8 mouse cellular contexts compared by ENCODE assay signal in the genomic region with DNA sequence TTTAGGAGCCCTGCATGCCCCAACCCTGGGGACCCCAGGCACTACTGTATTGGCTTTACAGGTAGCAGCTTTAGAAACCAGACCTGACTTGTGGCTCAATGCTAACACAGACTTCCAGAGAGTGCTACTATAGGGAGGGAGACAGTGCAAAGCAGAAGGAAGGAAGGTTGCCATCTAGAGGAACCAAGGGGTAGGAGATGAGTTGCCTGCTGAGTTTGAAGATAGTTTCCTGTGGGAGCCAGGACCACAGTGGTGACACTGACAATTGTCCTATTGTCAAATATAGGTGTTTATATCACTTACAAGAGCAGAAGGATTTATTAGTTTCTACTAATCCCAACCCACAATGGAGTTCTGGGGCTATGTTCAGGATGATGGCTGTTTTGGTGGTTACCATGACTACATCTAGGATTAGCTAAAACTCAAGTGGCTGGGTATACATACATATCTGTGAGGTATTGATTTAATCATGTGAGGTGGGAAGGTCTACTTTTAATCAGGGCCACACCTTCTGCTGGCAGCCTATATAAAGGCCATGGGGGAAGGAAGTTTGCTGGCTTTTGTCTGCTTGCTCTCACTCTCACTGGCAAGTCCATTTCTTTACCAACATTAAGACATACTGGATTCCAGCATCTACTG. TPM values are rescaled to one million over a fixed set of nuclear protein-coding genes. Genes with fewer than 3 reads are reported as not detected.
DNase-seq lines count a peak whose midpoint lies in the region; ATAC-seq lines count a peak whose summit lies in the region.

No protein-coding gene starts in this region.

- H3K4me3 ChIP-seq in hindbrain, embryonic 16.5 days (ENCODE audit: low read length) = no peak overlapping the region
- no peak overlapping the region for H3K4me3 ChIP-seq in hindbrain, embryonic 12.5 days

- H3K4me2 ChIP-seq in hindbrain, embryonic 16.5 days (ENCODE audit: low read length) = no peak overlapping the region
- H3K4me2 ChIP-seq in hindbrain, embryonic 12.5 days (replicated peaks) = no peak overlapping the region

- no peaks in the 10 kb centered on the region for H3K36me3 ChIP-seq in hindbrain, embryonic 16.5 days (ENCODE audit: control insufficient read depth, insufficient read depth, low read length)
- H3K36me3 ChIP-seq in hindbrain, embryonic 12.5 days = no peaks in the 10 kb centered on the region

- H3K27me3 ChIP-seq in hindbrain, embryonic 16.5 days (replicated peaks; ENCODE audit: control insufficient read depth, insufficient read depth, low read length) = no peaks in the 10 kb centered on the region
- no peaks in the 10 kb centered on the region for H3K27me3 ChIP-seq in hindbrain, embryonic 12.5 days

- H3K27ac ChIP-seq in hindbrain, embryonic 16.5 days (ENCODE audit: low read depth, low read length) = no peak overlapping the region
- H3K27ac ChIP-seq in hindbrain, embryonic 12.5 days = no peak overlapping the region

- H3K9me3 ChIP-seq in hindbrain, embryonic 16.5 days (ENCODE audit: control insufficient read depth, low read length) = no peaks in the 10 kb centered on the region
- H3K9me3 ChIP-seq in hindbrain, embryonic 12.5 days (replicated peaks) = no peaks in the 10 kb centered on the region

- ATAC-seq in hindbrain, embryonic 16.5 days = peak; percentile 68
- ATAC-seq in hindbrain, embryonic 12.5 days (ENCODE audit: low FRiP score) = no peak

- H3K4me1 ChIP-seq in hindbrain, embryonic 16.5 days (ENCODE audit: control insufficient read depth, insufficient read depth, low read depth, low read length) = no peaks in the 10 kb centered on the region
- no peaks in the 10 kb centered on the region for H3K4me1 ChIP-seq in hindbrain, embryonic 12.5 days

- DNase-seq in adrenal gland, adult (ENCODE audit: inconsistent age in 2 of 2, low spot score in 1 of 2) = peak; percentile 12 to 74
- no peak for DNase-seq in adrenal gland, adult 18-20 months (ENCODE audit: low spot score in 2 of 2)
- DNase-seq in A20 (ENCODE audit: low read depth, low spot score) = peak; percentile 39
- DNase-seq in embryo, embryonic 11 days = peak; percentile 24
- DNase-seq in mesoderm, embryonic 11.5 days (ENCODE audit: low read depth, low spot score) = peak; percentile 21
- DNase-seq in frontal cortex, postnatal 25 days (ENCODE audit: low spot score in 2 of 2) = no peak

- no peak overlapping the region for H3K9ac ChIP-seq in hindbrain, embryonic 16.5 days (ENCODE audit: low read depth, low read length)
- no peak overlapping the region for H3K9ac ChIP-seq in hindbrain, embryonic 12.5 days

RNA-seq across cellular contexts. Expression of gene Hdgfl3, which starts 20.1 kb away (rescaled TPM):
- 1 to 10 TPM; 6.9 to 9.4 TPM for total RNA-seq in adrenal gland, adult 18-20 months (2021)
- 47.6 and 49.5 TPM in 2 replicates for polyA plus RNA-seq in hindbrain, embryonic 16.5 days (2015; fragmentation: Nextera tagmentation; extraction: Ambion mirVana)
- 57.5 and 61.0 TPM in 2 replicates for polyA plus RNA-seq in hindbrain, embryonic 12.5 days (2016; fragmentation: Nextera tagmentation; extraction: Ambion mirVana)

RNA-seq across cellular contexts. Expression of gene Bnc1, which starts 37.8 kb away (rescaled TPM):
- total RNA-seq in adrenal gland, adult 18-20 months (2021) = 1 to 10 TPM in 1 of 2 experiments, under 1 TPM in 1; 0.60 to 1.5 TPM
- 0.20 and 0.41 TPM in 2 replicates for polyA plus RNA-seq in hindbrain, embryonic 16.5 days (2015; fragmentation: Nextera tagmentation; extraction: Ambion mirVana)
- 1.1 and 1.9 TPM in 2 replicates for polyA plus RNA-seq in hindbrain, embryonic 12.5 days (2016; fragmentation: Nextera tagmentation; extraction: Ambion mirVana)

Comparison
In these comparisons a context has a peak if more than half of its experiments do, and no peak if none do; other contexts are left out.
1. DNase-seq: peak in adrenal gland, adult (2 of 2), A20 (single experiment), embryo, embryonic 11 days (single experiment) and mesoderm, embryonic 11.5 days (single experiment); none in adrenal gland, adult 18-20 months (0 of 2) and frontal cortex, postnatal 25 days (0 of 2).